Mouse (Mus musculus): Measurements from ENCODE around the gene Il34. TPM values are rescaled to one million over a fixed set of nuclear protein-coding genes. Genes with fewer than 3 reads are reported as not detected.
"Not testable (repeated sequence)": the region's sequence is repeated elsewhere in the genome, so short reads cannot be mapped to it uniquely, and the experiment has no call there.

The Il34 gene
- polyA plus RNA-seq, 1 experiment, result 13.4 TPM

DNA sequence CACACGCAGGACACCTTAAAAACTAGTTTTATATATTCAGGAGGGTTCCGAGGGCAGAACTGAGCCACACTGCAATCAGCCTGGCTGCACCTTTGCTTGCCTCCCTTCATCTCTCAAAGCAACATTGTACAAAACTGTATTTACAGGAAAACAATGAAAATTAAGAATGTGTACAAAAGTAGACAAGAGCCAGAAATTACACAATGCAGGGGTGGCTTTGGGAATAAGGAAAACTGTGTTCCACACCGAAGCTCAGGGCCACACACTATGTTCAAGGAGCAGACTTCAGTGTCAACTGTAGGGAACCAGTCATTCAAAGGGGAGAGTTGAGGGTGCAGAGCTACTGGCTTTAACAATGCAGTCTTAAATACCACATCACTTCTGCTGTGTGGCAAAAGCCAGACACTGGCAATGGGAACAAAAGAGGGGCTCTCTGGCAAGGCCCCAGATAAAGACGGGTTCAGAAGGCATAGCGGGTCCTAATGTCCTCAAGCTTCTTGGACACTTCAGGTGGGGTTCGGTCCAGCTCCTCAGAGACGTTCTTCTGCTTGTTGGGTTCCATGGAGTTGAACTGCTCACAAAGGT lies 4.8 kb upstream of the Il34 start:
- DNase-seq (ENCODE audit: low spot score), result no peak

DNA sequence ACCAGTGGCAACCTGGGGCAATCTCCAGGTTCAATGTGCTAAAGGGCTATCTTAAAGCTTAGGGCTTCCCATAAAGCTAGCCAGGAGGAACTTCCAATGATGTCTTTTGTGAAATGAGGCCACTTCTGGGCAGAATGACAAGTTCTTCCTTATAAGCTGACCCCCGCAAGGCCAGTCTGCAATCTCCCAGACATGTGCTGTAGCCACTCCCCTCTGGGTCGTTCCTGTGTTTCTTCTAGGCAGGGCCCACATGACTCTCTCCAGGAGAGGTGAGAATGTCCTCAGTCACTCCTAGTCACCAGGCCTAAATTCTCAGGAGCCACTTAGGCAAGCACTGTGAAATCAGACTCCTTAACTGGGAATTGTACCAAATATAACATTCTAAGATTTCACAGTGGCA lies 4.1 kb upstream of the Il34 start:
- no peak for DNase-seq (ENCODE audit: low spot score)

DNA sequence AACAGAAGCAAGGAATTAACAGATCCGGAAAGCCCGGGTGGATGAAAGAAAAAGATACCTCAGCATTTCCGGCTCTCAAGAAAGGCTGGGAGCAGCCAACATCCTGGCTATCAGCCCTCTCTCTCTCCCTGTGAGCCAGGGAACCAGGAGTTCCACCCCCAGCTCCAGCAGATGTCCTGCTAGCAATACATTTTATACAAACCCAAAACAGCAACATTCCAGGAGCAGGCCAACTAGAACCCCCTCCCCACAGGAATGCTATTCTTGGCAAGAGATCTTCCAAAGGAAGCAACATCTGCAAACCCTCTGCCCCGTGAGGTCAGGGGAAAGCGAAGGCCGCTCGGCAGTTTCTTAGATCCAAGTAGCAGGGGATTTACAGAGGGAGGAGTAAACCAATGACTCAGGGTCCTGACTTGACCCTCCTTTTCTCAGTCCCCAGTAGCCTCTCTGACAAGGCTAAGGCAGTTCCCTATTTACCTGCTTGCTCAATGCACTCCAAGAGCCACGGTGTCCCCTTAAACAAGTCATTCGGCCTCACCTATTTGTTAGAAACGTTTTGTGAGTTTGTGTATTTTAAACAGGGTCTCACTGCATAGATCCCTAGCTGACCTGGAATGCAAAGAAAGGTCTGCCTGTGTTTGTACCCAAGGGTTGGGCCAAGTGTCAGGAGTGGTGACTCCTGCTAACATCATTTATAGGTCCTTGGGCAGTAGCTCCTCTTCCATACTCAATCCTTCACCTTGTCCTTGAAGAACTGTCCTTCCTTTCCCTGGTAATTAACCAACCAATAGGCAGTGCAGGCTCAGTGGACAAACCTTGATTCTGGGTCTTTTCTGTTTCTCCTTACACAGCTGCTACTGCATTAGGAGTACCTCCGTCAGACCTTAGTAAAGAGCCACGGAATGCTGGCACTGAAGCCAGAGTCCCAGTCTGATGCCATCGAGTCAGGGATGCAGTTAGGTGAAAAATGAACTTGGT lies 3.1 kb upstream of the Il34 start:
- DNase-seq (ENCODE audit: low spot score), result no peak

DNA sequence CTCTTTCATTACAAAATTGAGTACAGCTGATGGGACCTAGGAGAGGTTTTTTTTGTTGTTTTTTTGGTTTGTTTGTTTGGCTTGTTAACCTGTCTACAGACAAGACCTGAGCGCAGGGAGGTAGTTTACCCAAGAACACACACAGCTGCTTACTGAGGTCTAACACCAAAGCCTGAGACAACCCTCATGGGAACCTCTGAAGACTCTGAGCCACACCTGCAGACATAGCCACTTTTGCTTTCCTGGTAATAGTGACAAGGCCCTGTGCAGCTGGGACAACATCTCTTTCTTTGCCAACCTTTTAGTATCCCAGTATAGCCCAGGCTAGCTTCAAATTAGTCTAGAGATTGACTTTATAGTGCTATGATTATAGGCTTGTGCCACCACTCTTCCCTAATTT lies 422 bp upstream of the Il34 start:
- DNase-seq (ENCODE audit: low spot score), result no peak

DNA sequence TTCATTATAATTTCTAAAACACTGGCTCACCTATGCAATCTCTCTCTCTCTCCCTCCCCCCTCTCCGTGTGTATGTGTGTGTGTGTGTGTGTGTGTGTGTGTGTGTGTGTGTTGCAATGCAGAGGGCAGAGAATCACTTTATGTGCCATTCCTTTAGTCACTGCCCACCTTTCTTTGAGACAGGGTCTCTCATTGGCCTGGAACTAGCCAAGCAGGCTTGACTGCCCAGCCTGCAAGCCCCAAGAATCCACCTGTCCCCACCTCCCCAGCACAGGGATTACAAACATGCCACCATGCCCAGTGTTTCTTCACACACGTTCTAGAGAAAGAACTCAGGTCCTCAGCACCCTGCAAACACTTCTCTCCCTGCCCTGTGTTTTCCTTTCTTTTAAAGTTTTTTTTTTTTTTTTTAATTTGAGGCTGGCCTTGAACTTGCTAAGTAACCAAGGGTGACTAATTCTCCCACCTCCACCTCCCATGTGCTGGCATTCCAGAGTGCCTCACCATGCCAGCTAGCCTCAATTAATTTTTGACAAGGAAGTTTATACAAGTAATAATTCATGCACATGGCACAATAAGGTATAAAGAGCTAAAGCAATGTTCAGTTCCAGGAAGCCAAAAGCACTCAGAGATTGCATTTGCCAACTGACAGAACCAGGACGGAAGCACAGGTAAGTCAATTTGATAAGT lies 754 bp downstream of the Il34 start:
- DNase-seq (ENCODE audit: low spot score), result no peak

DNA sequence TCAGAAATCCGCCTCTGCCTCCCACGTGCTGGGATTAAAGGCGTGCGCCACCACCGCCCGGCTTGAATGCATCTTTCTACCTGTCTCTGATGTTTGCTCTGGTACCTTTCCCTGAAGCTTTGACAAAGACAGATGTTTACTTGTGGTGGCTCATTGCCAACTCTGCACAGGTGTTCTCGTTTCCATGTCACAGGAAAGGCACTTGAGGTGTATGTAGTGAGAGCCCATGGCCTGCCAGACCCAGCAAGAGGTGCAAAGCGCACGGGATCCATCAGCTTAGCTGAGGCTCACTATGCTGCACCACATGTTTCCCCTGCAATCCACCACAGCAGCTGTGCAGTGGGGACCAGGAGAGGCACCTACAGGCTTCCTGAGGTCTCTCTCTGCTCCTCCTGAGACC lies 1.9 kb downstream of the Il34 start:
- DNase-seq (ENCODE audit: low spot score), result no peak

DNA sequence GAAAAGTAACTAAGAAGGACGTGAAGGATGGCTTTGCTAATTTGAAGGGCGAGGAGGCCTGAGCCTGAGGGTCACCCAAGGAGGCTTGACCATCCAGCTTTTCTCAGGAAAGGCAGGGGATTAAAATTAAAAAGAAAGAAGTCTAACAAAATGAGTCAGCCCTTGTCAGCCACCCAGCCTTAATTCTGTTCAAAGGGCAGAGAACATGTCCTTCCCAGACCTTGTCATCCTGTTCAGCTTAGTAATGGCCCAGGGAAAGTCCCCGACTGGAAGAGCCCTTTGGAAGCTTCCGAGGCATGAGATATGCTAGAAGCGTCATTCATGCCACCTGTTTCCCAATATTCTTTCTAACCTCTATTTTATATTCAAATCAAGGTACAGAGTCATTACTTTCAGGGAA lies 2.7 kb downstream of the Il34 start:
- no peak for DNase-seq (ENCODE audit: low spot score)

DNA sequence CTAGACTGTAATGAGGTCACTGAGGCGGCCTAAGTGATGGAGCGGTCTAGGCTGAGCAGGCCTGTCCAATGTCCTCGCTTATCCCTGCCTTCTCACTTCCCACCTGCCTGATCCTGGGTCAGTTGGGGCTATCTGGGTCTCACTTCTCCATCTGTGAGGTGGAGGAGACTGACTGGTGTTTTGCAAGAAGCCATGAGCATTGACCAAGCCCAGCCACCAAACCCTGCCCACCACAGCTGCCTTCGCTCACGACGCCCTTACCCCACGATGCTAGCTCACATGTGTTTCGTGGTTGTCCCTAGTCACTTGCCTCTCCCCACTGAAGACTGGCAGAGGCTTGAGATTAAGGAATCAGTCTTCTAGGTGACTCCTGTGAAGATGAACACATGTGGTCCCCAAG lies 8.6 kb downstream of the Il34 start:
- DNase-seq (ENCODE audit: low spot score), result no peak

DNA sequence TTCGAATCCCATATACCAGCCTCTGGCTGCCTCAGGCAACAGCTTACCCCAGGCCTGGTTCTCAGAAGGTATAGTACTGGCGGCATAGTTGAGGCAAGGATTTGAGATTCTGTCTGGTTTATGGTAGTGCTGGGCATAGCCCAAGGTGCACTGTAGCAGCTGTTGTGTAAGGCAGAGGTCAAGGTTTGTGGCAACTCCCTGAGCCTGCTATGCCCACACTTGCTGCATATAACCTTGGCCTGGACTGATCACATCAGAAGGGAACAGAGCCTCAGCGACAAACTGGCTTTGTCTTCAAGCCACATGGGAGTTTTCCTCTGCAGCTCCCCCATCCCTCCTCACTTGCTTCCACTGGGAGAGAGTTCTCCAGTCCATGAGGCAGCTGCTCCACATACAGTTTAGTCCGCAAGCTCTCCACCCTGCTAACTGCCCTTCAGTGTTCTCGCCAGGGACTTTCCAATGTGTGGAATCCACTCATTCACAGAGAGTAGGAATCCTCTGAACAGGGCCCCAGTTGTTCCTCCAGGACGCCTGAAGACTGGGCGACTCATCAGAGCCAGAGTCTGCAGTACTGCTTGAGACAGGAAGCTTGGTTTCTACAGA lies 11.3 kb downstream of the Il34 start:
- no peak for DNase-seq (ENCODE audit: low spot score)

DNA sequence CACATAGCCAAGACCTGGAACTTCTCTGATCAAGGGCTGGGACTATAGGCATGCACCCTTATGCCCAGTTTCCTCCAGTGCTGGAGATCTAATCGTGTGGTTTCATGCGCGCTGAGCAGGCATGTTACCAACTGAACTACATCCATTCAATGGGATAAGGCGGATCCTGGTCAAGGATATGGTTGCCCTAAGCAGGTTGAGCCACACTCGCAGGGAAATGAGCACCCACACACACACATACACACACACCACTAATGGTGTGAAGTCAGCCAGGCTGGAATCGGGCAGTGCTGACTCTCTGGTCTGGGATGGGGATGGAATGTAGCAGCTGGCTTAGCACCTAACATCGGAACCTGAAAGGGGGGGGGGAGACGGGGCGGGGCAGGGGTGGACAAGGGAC lies 11.8 kb downstream of the Il34 start:
- DNase-seq (ENCODE audit: low spot score), result no peak

DNA sequence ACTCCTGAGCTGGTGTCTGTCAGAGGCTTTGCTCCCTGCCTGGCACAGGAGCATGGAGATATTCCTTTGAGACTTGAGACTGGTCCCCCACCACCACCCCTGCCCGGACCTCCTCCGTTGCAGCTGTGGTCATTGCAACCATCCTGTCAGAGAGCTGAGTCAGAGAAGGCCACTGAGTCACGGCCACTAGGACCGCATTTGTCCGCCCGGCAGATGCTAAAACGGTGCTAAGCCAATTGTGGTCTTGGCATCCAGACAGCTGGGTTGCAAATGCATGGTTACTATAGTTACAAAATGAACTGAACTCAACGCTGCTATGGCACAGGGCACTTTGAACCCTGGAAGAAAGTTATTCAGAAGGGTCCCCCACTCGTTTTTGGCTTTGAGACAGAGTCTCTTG lies 12.2 kb downstream of the Il34 start:
- DNase-seq (ENCODE audit: low spot score), result no peak

DNA sequence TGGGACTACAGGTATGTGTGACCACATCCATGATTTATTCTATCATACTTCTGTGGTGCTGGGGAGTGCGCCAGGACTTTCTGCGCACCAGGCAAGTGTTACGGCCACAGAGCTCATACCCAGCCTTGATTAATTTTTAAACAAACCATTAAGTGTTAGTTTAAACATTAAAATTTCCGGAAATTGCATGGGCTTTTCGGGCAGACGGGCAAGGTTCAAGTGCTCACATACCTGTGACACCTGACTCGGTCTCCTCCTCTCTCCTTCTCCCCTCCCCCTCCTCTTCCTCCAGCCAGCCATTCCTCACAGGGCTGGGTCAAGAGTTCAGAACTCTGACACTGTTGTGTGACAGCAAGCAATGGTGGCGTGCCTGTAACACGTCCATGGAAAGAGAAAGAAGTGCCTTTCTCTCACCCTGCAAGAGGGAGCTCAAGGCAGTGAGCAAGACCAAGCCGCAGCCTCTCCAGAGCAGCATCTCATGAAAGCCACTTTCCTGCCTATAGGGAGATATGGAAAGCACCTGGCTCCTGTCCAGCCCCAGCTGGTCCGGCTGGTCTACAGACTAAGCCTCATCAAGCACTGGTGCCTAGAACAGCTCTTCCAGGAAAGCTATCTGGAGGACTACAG lies 13.0 kb downstream of the Il34 start:
- DNase-seq (ENCODE audit: low spot score), result no peak

DNA sequence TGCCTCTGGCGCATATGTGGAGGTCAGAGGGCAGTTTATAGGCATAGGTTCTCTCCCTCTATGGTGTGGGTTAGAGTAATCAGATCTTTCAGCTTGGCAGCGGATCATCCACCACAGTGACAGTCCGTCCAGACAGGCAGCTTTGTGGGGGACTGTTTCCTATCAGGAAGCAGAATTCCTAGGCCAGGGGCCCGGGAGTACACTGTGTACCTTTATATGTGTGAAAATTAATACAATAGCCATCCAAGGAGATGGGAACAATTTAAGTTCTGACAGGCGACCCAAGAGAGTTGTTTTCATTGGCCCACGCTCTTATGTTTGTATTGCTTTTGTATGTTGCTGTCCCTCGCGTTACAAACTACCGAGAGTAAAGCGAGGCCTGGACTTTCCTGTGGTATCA lies 14.6 kb downstream of the Il34 start:
- DNase-seq (ENCODE audit: low spot score), result no peak

DNA sequence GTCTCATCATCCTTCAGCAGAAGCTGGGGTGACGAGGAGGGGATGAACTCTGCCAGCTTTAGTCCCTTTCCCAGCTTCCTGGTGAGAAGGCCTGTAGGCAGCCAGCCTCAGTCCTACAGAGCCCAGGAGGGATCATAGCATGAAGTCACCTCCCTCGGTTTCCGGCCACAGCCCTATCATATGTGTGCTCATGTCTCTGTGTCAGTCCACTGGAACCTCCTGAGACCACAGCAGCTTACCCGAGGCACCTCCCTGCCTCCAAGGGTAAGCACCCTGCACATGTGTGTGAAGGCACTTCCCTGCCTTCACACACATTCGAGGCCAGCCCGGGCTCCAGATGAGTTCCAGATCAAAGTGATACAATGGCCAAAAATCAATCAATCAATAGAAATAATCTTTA lies 15.5 kb downstream of the Il34 start:
- DNase-seq (ENCODE audit: low spot score), result no peak

DNA sequence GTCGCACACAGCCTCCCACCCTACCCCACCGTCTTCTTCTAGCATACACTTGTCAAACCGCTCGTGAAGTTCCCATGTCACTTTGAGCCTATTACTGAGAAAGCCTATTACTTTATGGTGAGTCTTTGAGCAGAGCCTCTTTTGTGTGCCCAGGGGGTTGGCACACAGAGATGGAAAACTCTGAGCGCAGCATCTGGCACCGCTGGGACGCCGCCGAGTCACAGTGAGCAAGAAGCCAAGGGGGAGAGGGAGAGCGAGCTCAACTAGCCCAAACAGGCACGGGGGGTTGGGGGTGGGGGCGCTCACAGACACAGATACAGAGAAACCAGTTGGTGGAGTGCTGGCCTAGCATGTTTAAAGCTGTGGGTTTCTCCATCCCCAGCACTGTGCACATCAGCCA lies 16.2 kb downstream of the Il34 start:
- DNase-seq (ENCODE audit: low spot score), result no peak

DNA sequence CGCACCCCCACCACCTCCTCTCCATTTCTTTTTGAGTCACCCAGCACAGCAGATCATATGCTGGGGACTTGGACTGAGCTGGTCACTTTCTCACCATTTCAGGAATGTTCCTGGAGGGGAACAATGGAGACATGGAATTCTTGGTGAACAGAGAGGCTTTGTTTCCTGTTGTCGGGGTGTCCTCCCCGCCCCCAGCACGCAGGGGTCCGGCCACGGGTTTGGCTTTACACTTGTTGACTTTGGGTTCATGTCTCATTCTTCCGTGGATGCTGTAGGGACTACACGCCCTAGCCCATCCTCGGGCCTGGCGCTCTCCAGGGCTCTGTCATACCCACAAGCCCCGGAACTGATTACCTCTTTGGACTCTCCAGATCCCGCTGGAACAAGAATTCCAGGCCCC lies 16.7 kb downstream of the Il34 start:
- no peak for DNase-seq (ENCODE audit: low spot score)

DNA sequence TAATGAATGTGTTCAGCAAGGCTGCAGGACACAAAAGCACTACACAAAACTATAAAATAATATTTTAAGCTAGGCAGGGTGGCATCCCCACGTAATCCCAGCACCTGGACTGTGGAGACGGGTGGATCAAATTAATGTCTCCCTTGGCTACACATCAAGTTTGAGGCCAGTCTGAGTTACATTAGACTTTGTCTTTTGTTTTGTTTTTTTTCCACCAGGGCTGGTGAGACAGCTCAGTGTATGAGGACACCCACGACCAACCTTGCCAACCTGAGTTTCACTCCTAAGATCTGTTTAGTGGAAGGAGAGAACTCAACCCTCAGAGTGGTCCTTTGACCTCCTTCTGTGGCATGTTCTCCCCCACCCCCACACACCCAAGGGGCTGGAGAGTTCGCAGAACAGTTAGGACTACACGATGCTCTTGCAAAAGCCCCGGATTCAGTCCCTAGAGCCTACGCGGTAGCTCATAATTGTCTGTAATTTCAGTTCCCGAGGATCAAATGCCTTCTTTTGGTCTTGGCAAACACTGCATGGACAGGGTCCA lies 18.2 kb downstream of the Il34 start:
- DNase-seq (ENCODE audit: low spot score), result no peak

DNA sequence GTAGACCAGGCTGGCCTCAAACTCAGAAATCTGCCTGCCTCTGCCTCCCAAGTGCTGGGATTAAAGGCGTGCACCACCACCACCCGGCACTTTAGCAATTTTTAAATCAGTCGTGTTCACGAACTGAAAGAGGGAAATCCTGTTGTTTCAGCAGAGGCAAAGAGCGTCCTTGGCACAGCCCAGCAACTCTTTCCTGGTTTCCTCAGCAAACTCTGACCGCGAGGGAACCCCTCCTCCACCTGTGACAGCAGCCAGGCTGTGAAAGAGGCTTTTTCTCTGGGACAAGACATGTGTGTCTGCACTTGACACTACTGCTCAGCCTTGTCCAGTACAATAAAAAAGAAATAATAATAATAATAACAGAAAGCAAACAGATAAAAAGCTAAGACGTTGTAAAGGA lies 18.8 kb downstream of the Il34 start:
- no peak for DNase-seq (ENCODE audit: low spot score)

DNA sequence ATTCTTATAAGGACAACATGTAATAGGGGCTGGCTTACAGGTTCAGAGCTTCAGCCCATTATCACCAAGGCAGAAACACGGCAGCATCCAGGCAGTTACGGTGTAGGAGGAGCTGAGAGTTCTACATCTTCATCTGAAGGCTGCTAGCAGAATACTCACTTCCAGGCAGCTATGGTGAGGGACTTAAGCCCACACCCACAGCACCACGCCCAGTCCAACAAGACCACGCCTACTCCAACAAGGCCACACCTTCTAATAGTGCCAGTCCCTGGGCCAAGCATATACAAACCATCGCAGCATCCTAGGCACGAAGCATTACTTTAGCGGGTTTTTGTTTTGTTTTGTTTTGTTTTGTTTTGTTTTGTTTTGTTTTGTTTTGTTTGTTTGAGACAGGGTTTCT lies 19.2 kb downstream of the Il34 start:
- DNase-seq (ENCODE audit: low spot score), result not testable (repeated sequence)

DNA sequence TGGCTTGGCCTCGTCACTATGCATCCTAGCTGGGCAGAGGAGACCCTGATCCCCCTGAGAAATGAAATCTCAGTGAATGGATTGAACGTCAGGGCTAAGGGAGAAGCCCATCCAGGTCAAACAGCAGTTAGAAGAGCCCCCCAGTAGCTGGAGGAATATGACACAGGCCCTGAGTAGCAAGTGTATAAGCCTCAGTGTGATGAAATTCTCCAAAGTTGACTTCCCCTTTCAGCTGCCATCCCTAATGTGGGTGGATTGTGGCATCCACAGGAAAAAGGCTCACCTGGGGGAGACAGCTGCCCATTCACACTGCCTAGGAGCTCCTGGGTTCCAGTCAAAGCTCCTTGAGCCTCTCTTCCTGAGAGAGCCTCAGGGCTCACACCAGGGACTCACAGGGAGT lies 20.4 kb downstream of the Il34 start:
- no peak for DNase-seq (ENCODE audit: low spot score)

DNA sequence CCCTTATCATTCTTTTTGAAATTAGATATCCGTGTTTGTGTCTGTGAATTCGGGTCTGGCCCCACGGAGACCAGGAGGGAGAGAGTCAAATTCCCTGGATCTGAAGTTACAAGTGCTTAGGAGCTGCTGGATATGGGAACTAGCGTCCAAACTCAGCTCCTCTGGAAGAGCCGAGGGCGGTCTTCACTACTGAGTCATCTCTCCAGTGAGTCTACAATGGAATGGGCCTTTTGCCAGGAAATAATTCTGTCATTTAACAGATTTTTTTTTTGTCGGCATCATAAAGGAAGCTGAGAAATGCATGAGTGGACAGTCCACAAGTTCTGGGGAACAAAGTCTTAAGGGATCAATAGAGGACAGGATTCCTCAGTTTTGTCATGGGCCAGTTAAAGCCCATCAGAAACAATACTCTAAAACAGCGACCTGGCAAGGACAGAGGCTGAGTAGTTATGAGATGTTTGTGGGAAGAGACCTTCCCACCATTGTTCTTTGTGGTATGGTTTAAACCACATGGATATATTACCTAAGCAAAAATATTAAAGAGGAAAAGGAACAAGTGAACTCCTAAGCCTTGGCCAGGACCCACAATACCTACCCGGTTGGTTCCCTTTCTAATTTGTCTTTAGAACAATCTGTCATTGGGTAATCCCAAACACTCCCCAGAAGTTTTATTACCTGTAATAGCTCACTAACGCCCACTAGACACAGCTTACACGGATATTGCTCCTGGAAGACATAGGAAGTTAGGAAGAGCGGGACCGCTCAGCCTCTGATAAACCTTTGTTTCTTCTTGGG lies 25.6 kb downstream of the Il34 start:
- no peak for DNase-seq (ENCODE audit: low spot score)

Data from urinary bladder, adult 2 months (tissue).